Mouse (Mus musculus): ENCODE measurements around the gene Riok1. TPM values are rescaled to one million over a fixed set of nuclear protein-coding genes. Genes with fewer than 3 reads are reported as not detected.

Riok1 gene
- 46.4 and 52.2 TPM in 2 replicates for polyA plus RNA-seq (2015; fragmentation: Nextera tagmentation; extraction: Ambion mirVana)

DNA sequence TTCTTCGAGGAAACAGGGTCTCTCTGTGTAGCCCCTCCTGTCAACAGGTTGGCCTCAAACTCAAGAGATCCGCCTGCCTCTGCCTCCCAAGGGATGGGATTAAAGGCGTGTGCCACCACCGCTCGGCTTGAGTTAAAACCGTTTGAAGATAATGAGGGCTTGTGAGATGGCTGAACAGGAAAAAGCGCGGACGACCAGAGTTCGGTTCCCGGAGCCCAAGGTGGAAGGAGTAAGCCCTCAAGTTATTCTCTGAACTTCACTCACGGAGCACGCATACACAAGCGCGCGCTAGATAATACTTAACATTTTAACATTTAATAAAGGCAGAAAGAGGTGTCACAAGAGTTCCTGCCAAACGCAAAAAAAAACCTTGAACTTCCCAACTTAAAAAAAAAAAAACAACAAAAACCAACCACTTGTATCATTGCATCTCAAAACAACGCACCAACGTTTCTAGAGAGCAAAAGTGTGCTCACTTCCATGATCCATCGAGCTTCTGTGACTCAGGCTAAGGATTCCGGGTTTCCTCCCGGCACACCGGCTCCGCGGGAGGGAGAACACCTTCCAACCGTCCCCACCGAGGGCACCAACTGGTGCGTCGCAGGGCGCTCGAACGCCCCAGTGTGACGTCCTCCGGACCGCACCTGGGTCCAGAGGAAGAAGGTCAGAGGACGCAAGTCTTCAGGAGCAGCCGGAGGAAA is at the start of gene Riok1:
Gene Riok1, plus strand, starts transcription at position 653 of the 701 bp plus-strand sequence.
- Histone ChIP-seq H3K4me1 (peaks cover 17% of the 10 kb centered on the region), H3K9ac (peak within 1 kb of the TSS; percentile 80), H3K36me3 (peaks cover 15% of the 10 kb centered on the region), H3K9me3 (replicated peaks) (no peaks in the 10 kb centered on the region), H3K4me3 (replicated peaks) (peak within 1 kb of the TSS; percentile 84), H3K27me3 (no peaks in the 10 kb centered on the region), H3K27ac (replicated peaks) (peak within 1 kb of the TSS; percentile 83), H3K4me2 (replicated peaks) (peak within 1 kb of the TSS; percentile 87)
- WGBS, result 7% methylated on average over 37 of the region's 37 CpGs
- ATAC-seq (ENCODE audit: insufficient number of reproducible peaks, low FRiP score, low TSS enrichment, low read depth), result peak; percentile 49

DNA sequence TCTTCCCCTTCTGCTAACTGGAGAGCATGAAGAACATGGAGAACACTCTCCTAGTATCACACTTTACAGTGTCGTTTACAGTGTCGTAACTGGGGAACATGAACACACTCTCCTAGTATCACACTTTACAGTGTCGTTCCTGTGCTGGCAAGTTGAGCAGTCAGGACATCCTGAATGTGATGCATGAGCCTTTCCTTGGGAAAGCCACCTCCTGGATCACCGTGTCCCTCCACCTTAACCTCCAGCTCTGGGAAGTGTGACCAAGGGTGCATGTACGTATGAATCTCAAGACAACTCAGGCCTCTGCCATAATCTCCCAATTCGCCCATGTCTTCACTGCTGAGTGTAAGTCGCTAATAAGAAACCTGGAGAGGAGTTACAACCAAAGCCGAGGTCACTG is 47.1 kb upstream of the Riok1 start:
- Histone ChIP-seq H3K27ac (replicated peaks) (no peak overlapping the region), H3K4me2 (replicated peaks) (no peak overlapping the region), H3K36me3 (peaks cover 53% of the 10 kb centered on the region), H3K4me3 (replicated peaks) (no peak overlapping the region), H3K4me1 (no peaks in the 10 kb centered on the region), H3K9ac (no peak overlapping the region), H3K27me3 (no peaks in the 10 kb centered on the region), H3K9me3 (replicated peaks) (no peaks in the 10 kb centered on the region)
- 89% methylated on average over 8 of the region's 8 CpGs for WGBS
- ATAC-seq (ENCODE audit: insufficient number of reproducible peaks, low FRiP score, low TSS enrichment, low read depth), result no peak

DNA sequence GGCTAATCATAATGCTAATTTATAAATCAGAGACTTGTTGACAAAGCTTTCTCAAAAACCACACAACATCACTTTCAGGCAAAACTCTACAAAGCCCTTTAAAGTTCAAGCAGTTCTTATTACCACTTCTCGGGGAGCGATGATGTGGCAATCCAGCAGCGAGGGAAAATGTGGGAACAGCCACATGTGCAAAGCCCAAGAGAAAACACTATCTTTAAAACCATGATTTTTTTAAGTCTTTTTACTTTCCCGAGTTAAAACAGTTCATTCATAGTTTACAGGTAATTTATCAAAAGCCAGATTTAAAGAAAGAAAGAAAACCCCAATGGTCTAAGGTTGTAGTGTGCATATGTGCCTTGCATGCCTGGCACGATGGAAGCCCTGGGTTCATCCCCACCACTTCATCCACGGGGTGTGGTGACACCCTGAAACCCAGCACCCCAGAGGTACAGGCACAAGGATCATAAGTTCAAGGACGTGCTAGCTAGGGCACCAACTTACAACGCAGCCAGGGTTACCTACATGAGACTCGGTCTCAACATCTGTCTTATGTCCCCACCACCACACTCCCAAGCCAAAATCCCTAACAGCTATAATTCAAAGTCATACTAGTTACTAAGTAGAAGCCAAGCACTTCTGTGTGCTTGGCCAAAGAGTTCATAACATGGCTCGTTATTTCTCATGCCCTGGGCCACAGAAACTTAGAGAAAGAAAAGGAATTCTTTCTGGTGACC is 44.0 kb upstream of the Riok1 start:
- Histone ChIP-seq H3K9me3 (replicated peaks) (no peaks in the 10 kb centered on the region), H3K36me3 (peaks cover 27% of the 10 kb centered on the region), H3K4me3 (replicated peaks) (peak overlapping the region; percentile 77), H3K27ac (replicated peaks) (peak overlapping the region; percentile 91), H3K27me3 (no peaks in the 10 kb centered on the region), H3K9ac (peak overlapping the region; percentile 88), H3K4me2 (replicated peaks) (peak overlapping the region; percentile 62), H3K4me1 (no peaks in the 10 kb centered on the region)
- ATAC-seq (ENCODE audit: insufficient number of reproducible peaks, low FRiP score, low TSS enrichment, low read depth), result no peak
- 4% methylated on average over 10 of the region's 10 CpGs for WGBS

DNA sequence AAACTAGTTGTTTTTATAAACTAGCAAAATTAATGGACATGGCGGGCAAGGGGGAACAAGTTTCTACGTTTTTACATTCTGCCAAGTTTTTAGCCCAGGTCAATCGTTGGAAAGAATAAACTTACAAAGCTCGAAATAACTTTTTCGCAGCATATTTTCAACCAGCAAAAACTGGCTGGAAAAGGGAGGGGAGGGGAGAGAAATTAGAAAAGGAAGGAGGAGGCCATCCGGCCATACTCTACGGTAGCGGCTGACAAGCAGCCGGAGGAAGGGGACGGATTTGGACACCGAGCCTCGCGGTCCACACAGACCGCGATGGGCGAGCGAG is 43.5 kb upstream of the Riok1 start:
- Histone ChIP-seq H3K9me3 (replicated peaks) (no peaks in the 10 kb centered on the region), H3K4me1 (no peaks in the 10 kb centered on the region), H3K4me3 (replicated peaks) (peak overlapping the region; percentile 77), H3K27ac (replicated peaks) (peak overlapping the region; percentile 91), H3K27me3 (no peaks in the 10 kb centered on the region), H3K4me2 (replicated peaks) (peak overlapping the region; percentile 62), H3K9ac (peak overlapping the region; percentile 88), H3K36me3 (peaks cover 23% of the 10 kb centered on the region)
- WGBS, result under 1% methylated on average over 17 of the region's 17 CpGs
- no peak for ATAC-seq (ENCODE audit: insufficient number of reproducible peaks, low FRiP score, low TSS enrichment, low read depth)

DNA sequence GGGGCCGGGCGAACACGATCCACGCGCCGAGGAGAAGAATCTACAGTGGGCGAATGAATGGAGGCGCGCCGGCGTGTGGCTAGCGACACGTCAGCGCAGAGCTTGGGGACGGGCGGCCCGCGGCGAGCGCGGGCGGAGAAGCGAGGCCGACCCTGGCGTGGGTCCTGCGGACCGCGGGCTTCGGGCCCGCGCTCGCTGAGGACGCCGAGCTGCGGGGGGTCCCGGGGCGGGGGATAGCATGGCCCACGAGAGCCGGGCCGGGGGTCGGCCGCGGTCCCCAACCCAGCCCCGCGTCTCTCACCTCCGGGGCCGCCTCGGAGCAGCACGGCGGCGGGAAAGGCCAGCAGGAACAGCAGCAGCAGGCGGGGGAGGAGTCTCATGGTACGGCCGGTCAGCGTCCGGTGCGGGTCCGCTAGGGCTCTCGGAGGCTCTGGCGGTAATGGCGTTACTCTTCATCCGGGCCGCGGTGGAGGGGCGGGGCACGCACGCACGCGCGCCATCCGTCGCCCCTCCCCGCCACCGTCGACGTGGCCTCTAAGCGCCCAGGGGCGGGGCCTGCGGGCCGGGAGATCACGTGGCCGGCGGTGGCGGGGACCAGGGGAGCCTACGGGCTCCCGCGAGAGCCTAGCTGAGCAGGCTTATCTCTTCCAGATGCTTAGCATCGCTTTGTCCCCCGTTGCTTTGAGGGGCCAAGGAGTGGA is 42.9 kb upstream of the Riok1 start, which contains the start of gene Ssr1:
Gene Ssr1, minus strand, starts transcription at position 514 of the 701 bp plus-strand sequence.
- Histone ChIP-seq H3K27ac (replicated peaks) (peak within 1 kb of the TSS; percentile 91), H3K4me2 (replicated peaks) (peak within 1 kb of the TSS; percentile 62), H3K36me3 (peaks cover 18% of the 10 kb centered on the region), H3K9me3 (replicated peaks) (no peaks in the 10 kb centered on the region), H3K4me3 (replicated peaks) (peak within 1 kb of the TSS; percentile 77), H3K4me1 (no peaks in the 10 kb centered on the region), H3K27me3 (no peaks in the 10 kb centered on the region), H3K9ac (peak within 1 kb of the TSS; percentile 88)
- peak; percentile 95 for ATAC-seq (ENCODE audit: insufficient number of reproducible peaks, low FRiP score, low TSS enrichment, low read depth)
- under 1% methylated on average over 89 of the region's 89 CpGs for WGBS

DNA sequence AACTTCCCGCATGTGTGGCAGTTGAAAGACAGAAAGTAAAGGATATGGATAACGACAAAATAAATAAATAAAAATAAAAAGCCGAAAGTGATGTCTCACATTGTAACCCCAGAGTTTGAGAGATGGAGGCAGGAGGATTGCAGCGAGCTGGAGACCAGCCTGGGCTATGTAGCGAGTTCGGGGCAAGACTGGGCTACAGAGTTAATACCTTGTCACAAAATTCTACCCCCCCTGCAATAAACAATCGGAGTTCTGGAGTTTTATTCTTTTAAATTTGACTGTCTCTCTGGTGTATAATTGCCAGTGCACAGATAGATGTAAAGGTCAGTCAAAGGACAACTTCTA is 42.4 kb upstream of the Riok1 start:
- Histone ChIP-seq H3K9me3 (replicated peaks) (no peaks in the 10 kb centered on the region), H3K9ac (0 out of 2 replicates have a peak overlapping the region, but pooled peaks have one; percentile 18), H3K4me3 (replicated peaks) (peak overlapping the region; percentile 77), H3K36me3 (peaks cover 13% of the 10 kb centered on the region), H3K27me3 (no peaks in the 10 kb centered on the region), H3K4me1 (no peaks in the 10 kb centered on the region), H3K27ac (replicated peaks) (peak overlapping the region; percentile 91), H3K4me2 (replicated peaks) (peak overlapping the region; percentile 62)
- 12% methylated on average over 7 of the region's 7 CpGs for WGBS
- ATAC-seq (ENCODE audit: insufficient number of reproducible peaks, low FRiP score, low TSS enrichment, low read depth), result peak; percentile 15; the same call in 1 of the 2 replicates

DNA sequence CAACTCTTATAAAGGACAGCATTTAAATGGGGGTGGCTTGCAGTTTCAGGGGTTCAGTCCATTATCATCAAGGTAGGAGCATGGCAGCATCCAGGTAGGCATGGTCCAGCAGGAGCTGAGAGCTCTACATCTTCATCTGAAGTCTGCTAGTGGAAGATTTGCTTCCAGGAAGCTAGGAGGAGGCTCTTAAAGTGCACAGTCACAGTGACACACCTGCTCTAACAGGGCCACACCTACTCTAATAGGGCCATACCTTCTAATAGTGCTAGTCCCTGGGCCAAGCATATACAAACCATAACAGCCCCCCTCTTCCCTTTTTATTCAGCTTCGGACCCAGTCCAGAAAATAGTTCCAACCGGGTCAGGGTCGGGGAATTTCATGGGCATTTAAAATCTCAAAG is 37.1 kb upstream of the Riok1 start:
- Histone ChIP-seq H3K27ac (replicated peaks) (no peak overlapping the region), H3K4me3 (replicated peaks) (no peak overlapping the region), H3K36me3 (no peaks in the 10 kb centered on the region), H3K27me3 (no peaks in the 10 kb centered on the region), H3K4me2 (replicated peaks) (no peak overlapping the region), H3K9ac (no peak overlapping the region), H3K9me3 (replicated peaks) (no peaks in the 10 kb centered on the region), H3K4me1 (no peaks in the 10 kb centered on the region)
- 72% methylated on average over 3 of the region's 3 CpGs for WGBS
- no peak for ATAC-seq (ENCODE audit: insufficient number of reproducible peaks, low FRiP score, low TSS enrichment, low read depth)

DNA sequence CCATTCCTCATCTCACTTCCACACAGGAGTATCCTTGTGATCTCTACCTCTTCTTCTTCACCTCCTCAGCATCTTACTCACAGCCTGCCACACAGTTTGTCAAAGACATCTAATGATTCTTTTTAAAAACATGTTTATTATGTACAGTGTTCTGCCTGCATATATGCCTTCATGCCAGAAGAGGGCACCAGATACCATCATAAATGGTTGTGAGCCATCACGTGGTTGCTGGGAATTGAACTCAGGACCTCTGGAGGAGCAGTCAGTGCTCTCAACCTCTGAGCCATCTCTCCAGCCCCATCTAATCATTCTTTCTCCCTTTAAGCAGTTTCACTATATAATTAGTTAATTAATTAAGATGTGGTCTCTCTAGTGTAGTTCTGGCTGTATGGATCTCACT is 34.3 kb upstream of the Riok1 start:
- no peaks in the 10 kb centered on the region for H3K9me3 ChIP-seq (replicated peaks)
- no peak for ATAC-seq (ENCODE audit: insufficient number of reproducible peaks, low FRiP score, low TSS enrichment, low read depth)
- no peak overlapping the region for H3K27ac ChIP-seq (replicated peaks)
- no peak overlapping the region for H3K9ac ChIP-seq
- H3K36me3 ChIP-seq, result no peaks in the 10 kb centered on the region
- 36% methylated on average over 1 of the region's 1 CpGs for whole genome bisulfite sequencing
- no peak overlapping the region for H3K4me3 ChIP-seq (replicated peaks)
- H3K4me1 ChIP-seq, result no peaks in the 10 kb centered on the region
- H3K27me3 ChIP-seq, result no peaks in the 10 kb centered on the region
- H3K4me2 ChIP-seq (replicated peaks), result no peak overlapping the region

DNA sequence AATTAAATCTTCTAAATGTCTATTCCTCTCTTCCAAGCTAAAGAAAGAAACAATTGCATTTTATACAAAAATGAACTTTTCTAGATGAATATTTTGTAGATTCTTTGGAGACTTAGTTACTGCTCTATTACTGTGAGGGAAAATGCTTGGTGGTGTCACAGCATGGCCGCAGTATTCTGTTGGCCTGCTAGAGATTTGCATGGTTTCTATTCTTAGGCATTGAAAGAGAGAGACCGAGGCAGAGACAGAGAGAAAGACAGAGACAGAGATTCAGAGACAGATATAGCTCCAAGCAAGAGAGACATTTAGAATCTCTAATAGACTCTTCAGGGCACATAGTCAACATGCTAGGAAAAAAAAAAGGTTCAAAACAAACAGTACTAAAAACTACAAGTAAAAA is 28.8 kb upstream of the Riok1 start:
- no peaks in the 10 kb centered on the region for H3K4me1 ChIP-seq
- H3K4me2 ChIP-seq (replicated peaks), result no peak overlapping the region
- no peaks in the 10 kb centered on the region for H3K36me3 ChIP-seq
- 89% methylated on average over 2 of the region's 2 CpGs for WGBS
- no peaks in the 10 kb centered on the region for H3K27me3 ChIP-seq
- H3K27ac ChIP-seq (replicated peaks), result no peak overlapping the region
- no peak overlapping the region for H3K4me3 ChIP-seq (replicated peaks)
- ATAC-seq (ENCODE audit: insufficient number of reproducible peaks, low FRiP score, low TSS enrichment, low read depth), result no peak
- H3K9me3 ChIP-seq (replicated peaks), result no peaks in the 10 kb centered on the region
- H3K9ac ChIP-seq, result no peak overlapping the region

DNA sequence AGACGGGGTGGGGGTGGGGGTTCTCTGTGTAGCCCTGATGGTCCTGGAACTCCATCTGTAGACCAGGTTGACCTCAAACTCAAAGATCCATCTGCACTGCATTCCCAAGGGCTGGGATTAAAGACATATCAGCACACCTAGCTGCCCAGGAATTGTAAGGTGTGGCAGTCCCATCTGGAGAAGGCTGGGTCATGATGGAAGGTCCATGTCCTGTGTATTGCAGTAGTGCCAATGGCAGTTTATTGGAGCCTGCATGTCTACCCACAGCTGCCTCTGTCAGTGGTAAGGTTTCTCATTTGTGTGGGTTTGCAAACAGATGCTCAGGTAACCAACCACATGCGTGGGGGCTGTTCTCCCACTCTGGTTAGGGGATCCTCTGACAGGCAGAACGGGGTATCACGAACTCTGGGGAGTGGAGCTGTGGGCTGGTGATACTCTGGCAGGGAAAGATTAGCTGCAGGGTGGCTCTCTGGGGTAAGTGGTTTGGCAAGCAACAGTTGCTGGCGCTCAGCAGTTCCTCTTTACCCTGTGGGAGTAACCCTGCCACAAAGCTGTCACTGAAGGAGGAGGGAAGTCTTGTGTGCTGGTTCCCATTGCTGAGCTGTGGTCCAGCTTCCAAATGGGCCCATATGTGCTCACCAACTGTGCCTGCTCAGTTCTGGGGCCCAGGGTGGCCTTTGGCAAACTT is 26.9 kb upstream of the Riok1 start:
- 67% methylated on average over 5 of the region's 5 CpGs for WGBS
- no peak for ATAC-seq (ENCODE audit: insufficient number of reproducible peaks, low FRiP score, low TSS enrichment, low read depth)

DNA sequence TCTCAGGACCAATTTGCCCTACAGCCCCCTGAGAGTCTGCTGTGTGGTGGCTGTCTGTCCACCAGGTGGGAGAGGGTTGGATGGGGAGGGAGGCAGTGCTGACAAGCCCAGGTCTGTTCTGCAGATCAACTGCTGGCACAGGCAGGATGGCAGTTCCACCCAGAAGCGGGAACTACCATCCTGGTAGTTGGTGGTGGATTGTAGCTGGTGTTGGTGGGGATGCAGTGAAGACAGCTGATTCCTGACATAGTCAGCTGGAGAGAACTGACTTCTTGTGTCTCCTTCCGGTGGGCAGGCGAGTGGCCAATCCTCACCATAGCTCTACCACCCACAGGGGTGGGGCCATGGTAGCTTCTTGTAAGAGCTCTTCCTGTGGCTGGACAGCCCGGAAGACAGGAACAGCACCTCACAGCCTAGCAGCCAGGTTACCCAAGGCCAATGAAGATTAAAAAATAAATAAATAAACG is 26.3 kb upstream of the Riok1 start:
- H3K4me1 ChIP-seq, result no peaks in the 10 kb centered on the region
- no peaks in the 10 kb centered on the region for H3K27me3 ChIP-seq
- H3K9me3 ChIP-seq (replicated peaks), result no peaks in the 10 kb centered on the region
- no peak overlapping the region for H3K9ac ChIP-seq
- H3K27ac ChIP-seq (replicated peaks), result no peak overlapping the region
- H3K4me3 ChIP-seq (replicated peaks), result no peak overlapping the region
- no peak for ATAC-seq (ENCODE audit: insufficient number of reproducible peaks, low FRiP score, low TSS enrichment, low read depth)
- no peak overlapping the region for H3K4me2 ChIP-seq (replicated peaks)
- H3K36me3 ChIP-seq, result no peaks in the 10 kb centered on the region
- WGBS, result 80% methylated on average over 5 of the region's 5 CpGs

More for the DNA sequence above, 26.9 kb upstream of the Riok1 start:
- Histone ChIP-seq H3K4me2 (replicated peaks) (no peak overlapping the region), H3K27ac (replicated peaks) (no peak overlapping the region), H3K9ac (no peak overlapping the region), H3K36me3 (no peaks in the 10 kb centered on the region), H3K27me3 (no peaks in the 10 kb centered on the region), H3K4me1 (no peaks in the 10 kb centered on the region), H3K4me3 (replicated peaks) (no peak overlapping the region), H3K9me3 (replicated peaks) (no peaks in the 10 kb centered on the region)
